8 mouse cellular contexts compared by ENCODE assay signal in genomic region chr8:3467006-3467885, GRCm38 (mm10). TPM values are rescaled to one million over a fixed set of nuclear protein-coding genes. Genes with fewer than 3 reads are reported as not detected.
DNase-seq lines count a peak whose midpoint lies in the region; ATAC-seq and TF ChIP-seq lines count a peak whose summit lies in the region.

Gene Pex11g, minus strand, starts transcription at chr8:3467680.

- peaks cover 18% of the 10 kb centered on the region for H3K4me1 ChIP-seq in erythroblast, embryonic 14.5 days (ENCODE audit: control insufficient read depth)
- H3K4me1 ChIP-seq in heart, embryonic 11.5 days (ENCODE audit: control insufficient read depth, insufficient read depth, low read length): no peaks in the 10 kb centered on the region
- H3K4me1 ChIP-seq in kidney, embryonic 16.5 days (ENCODE audit: insufficient read depth, low read length): peaks cover 4% of the 10 kb centered on the region; the same call in 1 of the 2 replicates
- H3K4me1 ChIP-seq in liver, adult 2 months (ENCODE audit: control insufficient read depth, insufficient read depth, low read length): peaks cover 38% of the 10 kb centered on the region

- no peaks in the 10 kb centered on the region for H3K79me3 ChIP-seq in C2C12 (ENCODE audit: low read depth)

- peak within 1 kb of the TSS; percentile 73 for H3K27ac ChIP-seq in heart, embryonic 11.5 days (ENCODE audit: low read depth, low read length)
- H3K27ac ChIP-seq in kidney, embryonic 16.5 days (ENCODE audit: low read length): peak within 1 kb of the TSS; percentile 74
- H3K27ac ChIP-seq in liver, adult 2 months (replicated peaks; ENCODE audit: insufficient read depth, low read depth, low read length): peak within 1 kb of the TSS; percentile 99

- peak; percentile 42; the same call in 1 of the 2 replicates for TF ChIP-seq POLR2A in brain, embryonic 14.5 days (IDR thresholded peaks at IDR 0.05; ENCODE audit: borderline replicate concordance, extremely low read depth, insufficient read depth, insufficient read length, poor library complexity, severe bottlenecking)
- TF ChIP-seq POLR2A in liver, adult 2 months (IDR thresholded peaks at IDR 0.05; ENCODE audit: extremely low read depth, insufficient read depth, low read length): peak; percentile 95
- peak; percentile 85 for TF ChIP-seq POLR2A in myocyte (IDR thresholded peaks at IDR 0.05; ENCODE audit: insufficient read length, low read depth)

- ATAC-seq in heart, embryonic 11.5 days (replicated peaks; ENCODE audit: insufficient number of reproducible peaks, low FRiP score, low TSS enrichment): peak; percentile 95
- ATAC-seq in kidney, embryonic 16.5 days (ENCODE audit: low FRiP score, low TSS enrichment): peak; percentile 97

- H3ac ChIP-seq in C2C12 (ENCODE audit: control insufficient read depth, insufficient read length, low read depth) (peak within 1 kb of the TSS; percentile 42), myocyte (ENCODE audit: control insufficient read depth, insufficient read length) (peak within 1 kb of the TSS; percentile 25)

- no peaks in the 10 kb centered on the region for H3K9me3 ChIP-seq in erythroblast, embryonic 14.5 days (ENCODE audit: control insufficient read depth, low read length)
- no peaks in the 10 kb centered on the region for H3K9me3 ChIP-seq in heart, embryonic 11.5 days (replicated peaks; ENCODE audit: control insufficient read depth, low read length)
- H3K9me3 ChIP-seq in kidney, embryonic 16.5 days (ENCODE audit: low read length): no peaks in the 10 kb centered on the region

- H3K79me2 ChIP-seq in C2C12 (ENCODE audit: control insufficient read depth, insufficient read depth) (no peaks in the 10 kb centered on the region), myocyte (ENCODE audit: control insufficient read depth, insufficient read depth) (no peaks in the 10 kb centered on the region)
- H3K79me2 ChIP-seq in liver, adult 2 months (ENCODE audit: control insufficient read depth, insufficient read depth, low read length): peaks cover 4% of the 10 kb centered on the region; the same call in 1 of the 2 replicates

- TF ChIP-seq CTCF in C2C12 (IDR thresholded peaks at IDR 0.05; ENCODE audit: control insufficient read depth, insufficient read depth, insufficient read length): no peak
- no peak for TF ChIP-seq CTCF in brain, embryonic 14.5 days (IDR thresholded peaks at IDR 0.05; ENCODE audit: borderline replicate concordance, extremely low read depth, insufficient read depth, insufficient read length)
- TF ChIP-seq CTCF in liver, adult 2 months (IDR thresholded peaks at IDR 0.05; ENCODE audit: low read depth, low read length): no peak

- H3K27me3 ChIP-seq in C2C12 (ENCODE audit: control insufficient read depth, insufficient read depth, insufficient read length) (no peaks in the 10 kb centered on the region), myocyte (ENCODE audit: control insufficient read depth, insufficient read depth, insufficient read length) (no peaks in the 10 kb centered on the region)
- no peaks in the 10 kb centered on the region for H3K27me3 ChIP-seq in erythroblast, embryonic 14.5 days (ENCODE audit: control insufficient read depth)
- H3K27me3 ChIP-seq in heart, embryonic 11.5 days (ENCODE audit: control insufficient read depth, insufficient read depth, low read length): no peaks in the 10 kb centered on the region
- H3K27me3 ChIP-seq in kidney, embryonic 16.5 days (ENCODE audit: insufficient read depth, low read length): no peaks in the 10 kb centered on the region
- H3K27me3 ChIP-seq in liver, adult 2 months (ENCODE audit: control insufficient read depth, insufficient read depth, low read length): no peaks in the 10 kb centered on the region
- H3K27me3 ChIP-seq in splenic B cell, adult 2 months (ENCODE audit: control insufficient read depth, insufficient read depth, low read length, poor library complexity, severe bottlenecking): no peaks in the 10 kb centered on the region

- WGBS in heart, embryonic 11.5 days (ENCODE audit: insufficient replicate concordance): 6% methylated on average over 32 of the region's 32 CpGs
- WGBS in kidney, embryonic 16.5 days: 6% methylated on average over 32 of the region's 32 CpGs
- WGBS in liver, adult 2 months: 2% methylated on average over 32 of the region's 32 CpGs

- no peaks in the 10 kb centered on the region for H3K36me3 ChIP-seq in C2C12 (ENCODE audit: control insufficient read depth, insufficient read depth)
- H3K36me3 ChIP-seq in erythroblast, embryonic 14.5 days (ENCODE audit: control insufficient read depth): no peaks in the 10 kb centered on the region; the same call in 1 of the 2 replicates
- H3K36me3 ChIP-seq in heart, embryonic 11.5 days (ENCODE audit: control insufficient read depth, insufficient read depth, low read length): peaks cover 4% of the 10 kb centered on the region; the same call in 1 of the 2 replicates
- no peaks in the 10 kb centered on the region for H3K36me3 ChIP-seq in kidney, embryonic 16.5 days (ENCODE audit: insufficient read depth, low read length)
- 0 out of 2 replicates have a peak, but pooled peaks cover 2% of the 10 kb centered on the region for H3K36me3 ChIP-seq in liver, adult 2 months (ENCODE audit: control insufficient read depth, insufficient read depth, low read length)
- no peaks in the 10 kb centered on the region for H3K36me3 ChIP-seq in myocyte (ENCODE audit: control insufficient read depth, insufficient read depth)
- no peaks in the 10 kb centered on the region for H3K36me3 ChIP-seq in splenic B cell, adult 2 months (ENCODE audit: control insufficient read depth, insufficient read depth, low read length, poor library complexity, severe bottlenecking)

- H3K4me3 ChIP-seq in C2C12 (ENCODE audit: insufficient read depth, poor library complexity, severe bottlenecking): peak within 1 kb of the TSS; percentile 25
- H3K4me3 ChIP-seq in erythroblast, embryonic 14.5 days (replicated peaks): peak within 1 kb of the TSS; percentile 64
- H3K4me3 ChIP-seq in heart, embryonic 11.5 days (ENCODE audit: low read depth, low read length): peak within 1 kb of the TSS; percentile 56
- H3K4me3 ChIP-seq in kidney, embryonic 16.5 days (ENCODE audit: low read length): peak within 1 kb of the TSS; percentile 47
- peak within 1 kb of the TSS; percentile 78 for H3K4me3 ChIP-seq in liver, adult 2 months (ENCODE audit: insufficient read depth, low read depth, low read length)
- peak within 1 kb of the TSS; percentile 39 for H3K4me3 ChIP-seq in myocyte

- peak; percentile 97 for DNase-seq in brain, embryonic 14.5 days (ENCODE audit: low read depth)
- DNase-seq in liver, adult 2 months (ENCODE audit: extremely low read depth, low read depth, low spot score): peak; percentile 99
- DNase-seq in splenic B cell, adult 2 months (ENCODE audit: low read depth, low spot score): peak; percentile 94

- H3K9ac ChIP-seq in heart, embryonic 11.5 days (ENCODE audit: low read depth, low read length): peak within 1 kb of the TSS; percentile 77
- H3K9ac ChIP-seq in kidney, embryonic 16.5 days (replicated peaks; ENCODE audit: low read length): peak within 1 kb of the TSS; percentile 79
- peak within 1 kb of the TSS; percentile 92 for H3K9ac ChIP-seq in liver, adult 2 months (ENCODE audit: low read depth, low read length)

- peak within 1 kb of the TSS; percentile 76 for H3K4me2 ChIP-seq in heart, embryonic 11.5 days
- peak within 1 kb of the TSS; percentile 54 for H3K4me2 ChIP-seq in kidney, embryonic 16.5 days (replicated peaks; ENCODE audit: low read depth, low read length)
- peak within 1 kb of the TSS; percentile 81 for H3K4me2 ChIP-seq in myocyte (ENCODE audit: low read depth)

TF ChIP-seq in C2C12, 6 proteins besides CTCF, POLR2A, EP300 and RAD21:
- TF ChIP-seq CEBPB (IDR thresholded peaks at IDR 0.05; ENCODE audit: low read depth) (no peak), FOSL1 (IDR thresholded peaks at IDR 0.05; ENCODE audit: insufficient read depth, low read length, poor library complexity, severe bottlenecking) (no peak), USF1 (IDR thresholded peaks at IDR 0.05; ENCODE audit: low read depth) (no peak), MYOD1 (IDR thresholded peaks at IDR 0.05; ENCODE audit: control insufficient read depth, insufficient read length, low read depth) (no peak), MAX (IDR thresholded peaks at IDR 0.05) (no peak), MYOG (IDR thresholded peaks at IDR 0.05; ENCODE audit: control insufficient read depth, extremely low read depth, insufficient read length) (no peak)

TF ChIP-seq in myocyte, 11 proteins besides CTCF, POLR2A, EP300 and RAD21:
- TF ChIP-seq REST (IDR thresholded peaks at IDR 0.05; ENCODE audit: insufficient read depth, insufficient read length): no peak
- peak; percentile 87 for TF ChIP-seq POLR2AphosphoS2 (IDR thresholded peaks at IDR 0.05; ENCODE audit: insufficient read length, low read depth)
- TF ChIP-seq TCF12 (IDR thresholded peaks at IDR 0.05; ENCODE audit: insufficient read depth, poor library complexity, severe bottlenecking): no peak

RNA-seq across cellular contexts. Expression of gene Pex11g, which starts in this region (rescaled TPM):
- polyA plus RNA-seq in C2C12 (2012; fragmentation: generic; extraction: Trizol): 1.5 TPM
- 4.3 and 4.9 TPM in 2 replicates for polyA plus RNA-seq in brain, embryonic 14.5 days (2012; rRNA removed)
- 0.06 TPM in 1 of 2 replicates, not detected in the other for polyA plus RNA-seq in erythroblast, embryonic 14.5 days (2012)
- polyA plus RNA-seq in heart, embryonic 11.5 days (2014; fragmentation: Nextera tagmentation; extraction: Ambion mirVana): 2.7 and 3.1 TPM in 2 replicates
- polyA plus RNA-seq in kidney, embryonic 16.5 days (2015; fragmentation: Nextera tagmentation; extraction: Ambion mirVana): 8.7 and 10.1 TPM in 2 replicates
- total RNA-seq in liver, adult 2 months (2014; rRNA removed): 23.0 and 27.8 TPM in 2 replicates
- 51.2 and 52.4 TPM in 2 replicates for polyA plus RNA-seq in liver, adult 2 months (2012; rRNA removed)
- polyA plus RNA-seq in myocyte (2012; fragmentation: generic; extraction: Trizol): 5.5 TPM

Comparison
In these comparisons a context has a peak if more than half of its experiments do, and no peak if none do; other contexts are left out.
1. Peak in every context shown above with its lines: DNase-seq, ATAC-seq, H3K4me3 ChIP-seq and H3K27ac ChIP-seq.
2. H3K4me3 ChIP-seq: peak in every context shown above with its lines; median percentile 78 in liver, adult 2 months; 64 in erythroblast, embryonic 14.5 days; 56 in heart, embryonic 11.5 days; 47 in kidney, embryonic 16.5 days; 39 in myocyte; 25 in C2C12.
3. POLR2A ChIP-seq: peak in every context shown above with its lines; median percentile 95 in liver, adult 2 months; 85 in myocyte; 42 in brain, embryonic 14.5 days.